Comparison of ENCODE assay signal across 13 mouse cellular contexts in genomic region chr16:38248331-38248961, GRCm38 (mm10). TPM values are rescaled to one million over a fixed set of nuclear protein-coding genes. Genes with fewer than 3 reads are reported as not detected.
A peak's percentile ranks its signal among the peaks of the same experiment; 100 is the strongest.
DNase-seq lines count a peak whose midpoint lies in the region; ATAC-seq and TF ChIP-seq lines count a peak whose summit lies in the region.
"Had no signal": no experiment of that assay in that cellular context is flagged by ENCODE, and none has a peak within 500 bp of the region (broad histone marks: within the 10 kb centered on the region; RNA-seq: fewer than 3 reads in every experiment).

No protein-coding gene starts in this region.

- H3K4me1 ChIP-seq in heart, postnatal 0 days (ENCODE audit: control insufficient read depth, insufficient read depth): no peaks in the 10 kb centered on the region
- H3K4me1 ChIP-seq in neural tube, embryonic 15.5 days: 0 out of 2 replicates have a peak, but pooled peaks cover 3% of the 10 kb centered on the region
- H3K4me1 ChIP-seq in midbrain, embryonic 10.5 days: peaks cover 7% of the 10 kb centered on the region

- H3K27ac ChIP-seq in heart, postnatal 0 days (ENCODE audit: low read depth): no peak overlapping the region
- H3K27ac ChIP-seq in neural tube, embryonic 15.5 days (replicated peaks): no peak overlapping the region
- no peak overlapping the region for H3K27ac ChIP-seq in left cerebral cortex, adult 2 months
- H3K27ac ChIP-seq in midbrain, embryonic 10.5 days (replicated peaks): no peak overlapping the region
- H3K27ac ChIP-seq: macrophage had no signal

- peak; percentile 41; the same call in 1 of the 2 replicates for ATAC-seq in heart, postnatal 0 days (ENCODE audit: insufficient read depth, low read depth)
- ATAC-seq in neural tube, embryonic 15.5 days (ENCODE audit: low FRiP score): no peak

- intact Hi-C loops in left cerebral cortex, adult 2 months (cut with DNase I): no loop called here

- H3K4me3 ChIP-seq in heart, postnatal 0 days (ENCODE audit: low read depth, low read length): no peak overlapping the region
- no peak overlapping the region for H3K4me3 ChIP-seq in neural tube, embryonic 15.5 days (replicated peaks)
- no peak overlapping the region for H3K4me3 ChIP-seq in left cerebral cortex, adult 2 months
- H3K4me3 ChIP-seq in midbrain, embryonic 10.5 days: no peak overlapping the region

- peak overlapping the region; percentile 12; the same call in 1 of the 2 replicates for H3K4me2 ChIP-seq in heart, postnatal 0 days (ENCODE audit: low read depth, low read length)
- no peak overlapping the region for H3K4me2 ChIP-seq in neural tube, embryonic 15.5 days

- H3K9ac ChIP-seq in heart, postnatal 0 days (replicated peaks; ENCODE audit: low read depth, low read length): no peak overlapping the region
- H3K9ac ChIP-seq in neural tube, embryonic 15.5 days (replicated peaks): no peak overlapping the region

- no peak for TF ChIP-seq EP300 in heart, postnatal 0 days (IDR thresholded peaks at IDR 0.05; ENCODE audit: low read depth)

- H3K36me3 ChIP-seq in heart, postnatal 0 days (replicated peaks; ENCODE audit: control insufficient read depth, insufficient read depth, low read length): no peaks in the 10 kb centered on the region
- H3K36me3 ChIP-seq in neural tube, embryonic 15.5 days: peaks cover 9% of the 10 kb centered on the region; the same call in 1 of the 2 replicates
- peaks cover 11% of the 10 kb centered on the region; the same call in 1 of the 2 replicates for H3K36me3 ChIP-seq in midbrain, embryonic 10.5 days

- 46% methylated on average over 13 of the region's 13 CpGs for WGBS in heart, postnatal 0 days
- 45% methylated on average over 13 of the region's 13 CpGs for WGBS in neural tube, embryonic 15.5 days
- WGBS in midbrain, embryonic 10.5 days: 69% methylated on average over 13 of the region's 13 CpGs

- DNase-seq in heart, postnatal 0 days (ENCODE audit: low spot score): peak; percentile 36
- DNase-seq in heart, adult 8-10 months (ENCODE audit: low spot score): no peak
- DNase-seq in neural tube, embryonic 10.5 days (ENCODE audit: extremely low spot score, low spot score): peak; percentile 27
- peak; percentile 49 for DNase-seq in forelimb bud, embryonic 11.5 days (ENCODE audit: low read depth, low spot score)
- DNase-seq in left cerebral cortex, adult 2 months (ENCODE audit: extremely low spot score in 1 of 2, low spot score in 2 of 2): no peak
- DNase-seq in left cerebral cortex, adult 8-10 months (ENCODE audit: low spot score in 2 of 2): no peak
- DNase-seq in midbrain, embryonic 10.5 days (ENCODE audit: low spot score): no peak
- DNase-seq: cerebellum, postnatal 36 days; kidney, postnatal 10 days; right cerebral cortex, adult 18-20 months had no signal

- no peaks in the 10 kb centered on the region for H3K27me3 ChIP-seq in heart, postnatal 0 days (ENCODE audit: control insufficient read depth, insufficient read depth, low read length)
- no peaks in the 10 kb centered on the region for H3K27me3 ChIP-seq in neural tube, embryonic 15.5 days (replicated peaks)
- no peaks in the 10 kb centered on the region for H3K27me3 ChIP-seq in midbrain, embryonic 10.5 days (ENCODE audit: low read depth, poor library complexity, severe bottlenecking)

- TF ChIP-seq CTCF in heart, postnatal 0 days (IDR thresholded peaks at IDR 0.05; ENCODE audit: low read depth): no peak
- TF ChIP-seq CTCF in left cerebral cortex, adult 2 months (IDR thresholded peaks at IDR 0.05): no peak

- no peaks in the 10 kb centered on the region for H3K9me3 ChIP-seq in heart, postnatal 0 days (replicated peaks; ENCODE audit: control insufficient read depth, low read length)
- H3K9me3 ChIP-seq in neural tube, embryonic 15.5 days (replicated peaks): no peaks in the 10 kb centered on the region
- no peaks in the 10 kb centered on the region for H3K9me3 ChIP-seq in midbrain, embryonic 10.5 days (replicated peaks)

RNA-seq across cellular contexts. Expression of gene Nr1i2, which starts 46.2 kb away (rescaled TPM):
- not detected in 2 replicates for total RNA-seq in heart, postnatal 0 days (2014; rRNA removed; ENCODE audit: low replicate concordance)
- polyA plus RNA-seq in heart, postnatal 0 days (2015; fragmentation: Nextera tagmentation; extraction: Ambion mirVana): not detected in 2 replicates
- total RNA-seq in heart, adult 8-10 months (2022): not detected
- polyA plus RNA-seq in neural tube, embryonic 15.5 days (2015; fragmentation: Nextera tagmentation; extraction: Ambion mirVana): 0.63 TPM in 1 of 2 replicates, not detected in the other
- not detected for total RNA-seq in left cerebral cortex, adult 2 months (2021)
- total RNA-seq in left cerebral cortex, adult 8-10 months (2022): under 1 TPM in 1 of 4 experiments, not detected in 3; 0.13 TPM
- not detected in 2 replicates for polyA plus RNA-seq in midbrain, embryonic 10.5 days (2016; fragmentation: Nextera tagmentation; extraction: Ambion mirVana)
- total RNA-seq: left cerebral cortex, postnatal 36 days had no signal
- polyA plus RNA-seq: macrophage had no signal

Comparison
In these comparisons a context has a peak if more than half of its experiments do, and no peak if none do; other contexts are left out.
1. DNase-seq: peak in heart, postnatal 0 days (single experiment), neural tube, embryonic 10.5 days (single experiment) and forelimb bud, embryonic 11.5 days (single experiment); none in heart, adult 8-10 months (single experiment), left cerebral cortex, adult 2 months (0 of 2), left cerebral cortex, adult 8-10 months (0 of 2) and midbrain, embryonic 10.5 days (single experiment).